Mouse (Mus musculus): ENCODE measurements around the gene Mcpt9. TPM values are rescaled to one million over a fixed set of nuclear protein-coding genes. Genes with fewer than 3 reads are reported as not detected.
"Not testable (repeated sequence)": the region's sequence is repeated elsewhere in the genome, so short reads cannot be mapped to it uniquely, and the experiment has no call there.

Mcpt9 gene
- not detected in 2 replicates for polyA plus RNA-seq (2014; fragmentation: Nextera tagmentation; extraction: Ambion mirVana)

GRCm38 (mm10) chr14:56030395-56030794, at the start of gene Mcpt9:
Gene Mcpt9 (minus strand): TSS chr14:56030495.
- not testable (repeated sequence) for ATAC-seq (replicated peaks; ENCODE audit: low FRiP score)

GRCm38 (mm10) chr14:56062213-56062612, 31.9 kb upstream of the Mcpt9 start, which contains the start of gene Mcpt4:
Gene Mcpt4 (minus strand): TSS chr14:56062313.
- 52% methylated on average over 3 of the region's 3 CpGs for whole genome bisulfite sequencing
- H3K4me2 ChIP-seq; ATAC-seq (replicated peaks; ENCODE audit: low FRiP score); H3K9me3 ChIP-seq (ENCODE audit: control insufficient read depth, low read length); DNase-seq (ENCODE audit: low spot score); H3K4me1 ChIP-seq (replicated peaks; ENCODE audit: control insufficient read depth, insufficient read depth, low read length); H3K36me3 ChIP-seq (ENCODE audit: control insufficient read depth, insufficient read depth, low read length); H3K4me3 ChIP-seq (ENCODE audit: low read depth, low read length); H3K9ac ChIP-seq (ENCODE audit: low read depth, low read length); H3K27ac ChIP-seq (ENCODE audit: low read depth, low read length); H3K27me3 ChIP-seq (replicated peaks; ENCODE audit: control insufficient read depth, insufficient read depth, low read length): not testable (repeated sequence)

More at GRCm38 (mm10) chr14:56030395-56030794, at the start of gene Mcpt9:
- H3K4me2 ChIP-seq; H3K9ac ChIP-seq (ENCODE audit: low read depth, low read length); H3K36me3 ChIP-seq (ENCODE audit: control insufficient read depth, insufficient read depth, low read length); H3K9me3 ChIP-seq (ENCODE audit: control insufficient read depth, low read length); H3K4me1 ChIP-seq (replicated peaks; ENCODE audit: control insufficient read depth, insufficient read depth, low read length); DNase-seq (ENCODE audit: low spot score); H3K27me3 ChIP-seq (replicated peaks; ENCODE audit: control insufficient read depth, insufficient read depth, low read length); H3K4me3 ChIP-seq (ENCODE audit: low read depth, low read length); H3K27ac ChIP-seq (ENCODE audit: low read depth, low read length): not testable (repeated sequence)
- 62% methylated on average over 3 of the region's 3 CpGs for WGBS

GRCm38 (mm10) chr14:56057722-56058121, 27.4 kb upstream of the Mcpt9 start:
- Histone ChIP-seq H3K27me3 (replicated peaks; ENCODE audit: control insufficient read depth, insufficient read depth, low read length) (no peaks in the 10 kb centered on the region), H3K4me2 (no peak overlapping the region), H3K36me3 (ENCODE audit: control insufficient read depth, insufficient read depth, low read length) (no peaks in the 10 kb centered on the region), H3K27ac (ENCODE audit: low read depth, low read length) (no peak overlapping the region), H3K4me3 (ENCODE audit: low read depth, low read length) (no peak overlapping the region), H3K4me1 (replicated peaks; ENCODE audit: control insufficient read depth, insufficient read depth, low read length) (no peaks in the 10 kb centered on the region), H3K9ac (ENCODE audit: low read depth, low read length) (no peak overlapping the region), H3K9me3 (ENCODE audit: control insufficient read depth, low read length) (no peaks in the 10 kb centered on the region)
- DNase-seq (ENCODE audit: low spot score): no peak
- 51% methylated on average over 4 of the region's 4 CpGs for WGBS
- ATAC-seq (replicated peaks; ENCODE audit: low FRiP score): no peak

- Histone ChIP-seq H3K9me3 (ENCODE audit: control insufficient read depth, low read length) (no peaks in the 10 kb centered on the region), H3K4me3 (ENCODE audit: low read depth, low read length) (no peak overlapping the region), H3K27ac (ENCODE audit: low read depth, low read length) (no peak overlapping the region), H3K4me2 (no peak overlapping the region), H3K27me3 (replicated peaks; ENCODE audit: control insufficient read depth, insufficient read depth, low read length) (no peaks in the 10 kb centered on the region), H3K9ac (ENCODE audit: low read depth, low read length) (no peak overlapping the region), H3K4me1 (replicated peaks; ENCODE audit: control insufficient read depth, insufficient read depth, low read length) (no peaks in the 10 kb centered on the region), H3K36me3 (ENCODE audit: control insufficient read depth, insufficient read depth, low read length) (no peaks in the 10 kb centered on the region)
- ATAC-seq (replicated peaks; ENCODE audit: low FRiP score) (no peak), DNase-seq (ENCODE audit: low spot score) (no peak)
- 60% methylated on average over 3 of the region's 3 CpGs for WGBS
These were observed 25.1 kb upstream of the Mcpt9 start for GRCm38 (mm10) chr14:56055408-56055807.

- not testable (repeated sequence) for DNase-seq (ENCODE audit: low spot score); H3K27ac ChIP-seq (ENCODE audit: low read depth, low read length); H3K4me1 ChIP-seq (replicated peaks; ENCODE audit: control insufficient read depth, insufficient read depth, low read length); H3K36me3 ChIP-seq (ENCODE audit: control insufficient read depth, insufficient read depth, low read length); H3K9me3 ChIP-seq (ENCODE audit: control insufficient read depth, low read length); H3K4me3 ChIP-seq (ENCODE audit: low read depth, low read length); H3K9ac ChIP-seq (ENCODE audit: low read depth, low read length); H3K4me2 ChIP-seq; H3K27me3 ChIP-seq (replicated peaks; ENCODE audit: control insufficient read depth, insufficient read depth, low read length); ATAC-seq (replicated peaks; ENCODE audit: low FRiP score)
- WGBS: 29% methylated on average over 1 of the region's 1 CpGs
These were observed 11.5 kb upstream of the Mcpt9 start, which contains the start of gene Mcpt2 for GRCm38 (mm10) chr14:56041792-56042191. Gene Mcpt2 (plus strand): TSS chr14:56042041.

- no peaks in the 10 kb centered on the region for H3K4me1 ChIP-seq (replicated peaks; ENCODE audit: control insufficient read depth, insufficient read depth, low read length)
- 75% methylated on average over 2 of the region's 2 CpGs for WGBS
- H3K27ac ChIP-seq (ENCODE audit: low read depth, low read length): no peak overlapping the region
- H3K4me2 ChIP-seq: no peak overlapping the region
- no peaks in the 10 kb centered on the region for H3K27me3 ChIP-seq (replicated peaks; ENCODE audit: control insufficient read depth, insufficient read depth, low read length)
- ATAC-seq (replicated peaks; ENCODE audit: low FRiP score) (no peak), DNase-seq (ENCODE audit: low spot score) (no peak)
- no peaks in the 10 kb centered on the region for H3K36me3 ChIP-seq (ENCODE audit: control insufficient read depth, insufficient read depth, low read length)
- H3K9me3 ChIP-seq (ENCODE audit: control insufficient read depth, low read length): no peaks in the 10 kb centered on the region
- H3K9ac ChIP-seq (ENCODE audit: low read depth, low read length): no peak overlapping the region
- no peak overlapping the region for H3K4me3 ChIP-seq (ENCODE audit: low read depth, low read length)
These were observed 4.1 kb upstream of the Mcpt9 start for GRCm38 (mm10) chr14:56034433-56034832.

GRCm38 (mm10) chr14:56021305-56021704, 9.0 kb downstream of the Mcpt9 start:
- H3K36me3 ChIP-seq (ENCODE audit: control insufficient read depth, insufficient read depth, low read length); H3K9ac ChIP-seq (ENCODE audit: low read depth, low read length); H3K4me3 ChIP-seq (ENCODE audit: low read depth, low read length); H3K4me2 ChIP-seq; H3K27me3 ChIP-seq (replicated peaks; ENCODE audit: control insufficient read depth, insufficient read depth, low read length); H3K27ac ChIP-seq (ENCODE audit: low read depth, low read length); H3K4me1 ChIP-seq (replicated peaks; ENCODE audit: control insufficient read depth, insufficient read depth, low read length); H3K9me3 ChIP-seq (ENCODE audit: control insufficient read depth, low read length); DNase-seq (ENCODE audit: low spot score): not testable (repeated sequence)
- peak; percentile 98 for ATAC-seq (replicated peaks; ENCODE audit: low FRiP score)
- WGBS: 51% methylated on average over 4 of the region's 4 CpGs

- no peaks in the 10 kb centered on the region for H3K4me1 ChIP-seq (replicated peaks; ENCODE audit: control insufficient read depth, insufficient read depth, low read length)
- DNase-seq (ENCODE audit: low spot score) (no peak), ATAC-seq (replicated peaks; ENCODE audit: low FRiP score) (no peak)
- no peaks in the 10 kb centered on the region for H3K27me3 ChIP-seq (replicated peaks; ENCODE audit: control insufficient read depth, insufficient read depth, low read length)
- H3K4me2 ChIP-seq: no peak overlapping the region
- no peaks in the 10 kb centered on the region for H3K36me3 ChIP-seq (ENCODE audit: control insufficient read depth, insufficient read depth, low read length)
- H3K4me3 ChIP-seq (ENCODE audit: low read depth, low read length): no peak overlapping the region
- H3K27ac ChIP-seq (ENCODE audit: low read depth, low read length): no peak overlapping the region
- 67% methylated on average over 1 of the region's 1 CpGs for WGBS
- no peaks in the 10 kb centered on the region for H3K9me3 ChIP-seq (ENCODE audit: control insufficient read depth, low read length)
- no peak overlapping the region for H3K9ac ChIP-seq (ENCODE audit: low read depth, low read length)
These were observed 10.8 kb downstream of the Mcpt9 start for GRCm38 (mm10) chr14:56019446-56019845.

- H3K36me3 ChIP-seq (ENCODE audit: control insufficient read depth, insufficient read depth, low read length); H3K27me3 ChIP-seq (replicated peaks; ENCODE audit: control insufficient read depth, insufficient read depth, low read length); H3K4me1 ChIP-seq (replicated peaks; ENCODE audit: control insufficient read depth, insufficient read depth, low read length); DNase-seq (ENCODE audit: low spot score); ATAC-seq (replicated peaks; ENCODE audit: low FRiP score); H3K9ac ChIP-seq (ENCODE audit: low read depth, low read length); H3K27ac ChIP-seq (ENCODE audit: low read depth, low read length); H3K4me2 ChIP-seq; H3K4me3 ChIP-seq (ENCODE audit: low read depth, low read length); H3K9me3 ChIP-seq (ENCODE audit: control insufficient read depth, low read length): not testable (repeated sequence)
- 59% methylated on average over 3 of the region's 3 CpGs for WGBS
These were observed 12.6 kb downstream of the Mcpt9 start, which contains the start of gene Mcpt1 for GRCm38 (mm10) chr14:56017671-56018070. Gene Mcpt1 (plus strand): TSS chr14:56017971.

All from liver, embryonic 11.5 days (tissue).